Mouse (Mus musculus): ENCODE results near the gene Pmepa1. TPM values are rescaled to one million over a fixed set of nuclear protein-coding genes. Genes with fewer than 3 reads are reported as not detected.

The Pmepa1 gene
- total RNA-seq, 2 experiments from 2014 or later: 11.1 to 12.1 TPM

- no peak for DNase-seq
- intact Hi-C loops (cut with DNase I; ENCODE audit: low total_unique reads): no loop called here
Measured at GRCm38 (mm10) chr2:173177951-173178350, 98.4 kb downstream of the Pmepa1 start.

GRCm38 (mm10) chr2:173177481-173177880, 98.9 kb downstream of the Pmepa1 start:
- DNase-seq: no peak
- intact Hi-C loops (cut with DNase I; ENCODE audit: low total_unique reads): no loop called here

- intact Hi-C loops (cut with DNase I; ENCODE audit: low total_unique reads): no loop called here
- DNase-seq: no peak
Measured at GRCm38 (mm10) chr2:173175703-173176102, 100.6 kb downstream of the Pmepa1 start.

- DNase-seq: no peak
- intact Hi-C loops (cut with DNase I; ENCODE audit: low total_unique reads): no loop called here
Measured at GRCm38 (mm10) chr2:173174569-173174968, 101.8 kb downstream of the Pmepa1 start.

Other genes starting within 250 kb of the Pmepa1 start
- not detected for gene Ctcfl, start 157.0 kb downstream of the Pmepa1 start, total RNA-seq (2021)
- gene Pck1, start 123.5 kb downstream of the Pmepa1 start, total RNA-seq (2021): 1 to 10 TPM in 1 of 2 experiments, under 1 TPM in 1; 0.82 to 3.2 TPM
- not detected for gene Zbp1, start 57.6 kb downstream of the Pmepa1 start, total RNA-seq (2021)
- gene 1700021F07Rik, start 246.1 kb upstream of the Pmepa1 start, total RNA-seq (2021): not detected

All from gastrocnemius, postnatal 14 days (tissue).